Mouse (Mus musculus): Measurements from ENCODE around the gene Ncf2.

GRCm38 (mm10) chr1:152838026-152838702, 38.2 kb downstream of the Ncf2 start:
- TF ChIP-seq CTCF (IDR thresholded peaks at IDR 0.05; ENCODE audit: extremely low read depth, insufficient read depth, low read length), result no peak
- TF ChIP-seq POLR2A (IDR thresholded peaks at IDR 0.05; ENCODE audit: extremely low read depth, insufficient read depth, low read length), result no peak
